ENCODE assay signal across 8 mouse cellular contexts in the genomic region with DNA sequence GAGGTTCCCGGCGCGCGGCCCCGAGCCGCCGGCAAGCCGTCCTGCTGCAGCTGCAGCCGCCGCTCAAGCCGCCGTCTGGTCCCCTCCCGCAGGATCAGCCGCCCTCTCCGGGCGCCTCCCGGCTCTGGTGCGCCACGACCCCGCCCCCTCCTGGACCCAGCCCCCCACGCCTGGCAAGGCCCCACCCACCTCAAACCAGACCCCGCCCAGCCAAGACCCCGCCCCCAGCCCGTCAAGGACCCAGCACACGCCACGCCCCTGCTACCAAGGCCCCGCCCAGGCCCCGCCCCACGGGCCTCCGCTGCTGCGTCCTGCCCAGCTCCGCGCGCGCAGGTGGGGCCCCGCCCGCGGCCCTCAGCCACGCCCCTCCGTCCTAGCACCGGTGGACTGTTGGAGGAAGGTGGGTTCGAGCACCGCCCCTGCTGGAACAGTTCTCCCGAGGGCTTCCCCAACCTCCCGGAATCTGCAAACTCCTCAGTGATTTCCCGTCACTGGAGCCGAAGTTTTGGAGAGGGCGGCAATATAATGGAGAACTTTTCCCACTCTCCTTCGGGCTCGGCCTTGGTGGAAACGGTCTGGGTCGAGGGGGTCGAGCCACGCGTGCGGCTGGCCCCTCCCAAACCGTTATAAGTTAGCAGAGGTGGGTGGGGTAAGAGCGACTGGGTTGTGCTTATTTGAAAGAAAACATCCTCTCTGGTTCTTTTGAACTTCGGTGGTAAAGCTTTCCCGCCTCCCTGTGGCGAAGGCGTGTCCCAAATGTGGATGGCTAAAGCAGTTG. TPM values are rescaled to one million over a fixed set of nuclear protein-coding genes. Genes with fewer than 3 reads are reported as not detected.
A peak's percentile ranks its signal among the peaks of the same experiment; 100 is the strongest.
DNase-seq lines count a peak whose midpoint lies in the region; ATAC-seq and TF ChIP-seq lines count a peak whose summit lies in the region.

A gene (minus strand): TSS at position 158 of the 778 bp plus-strand sequence.

- peaks cover 5% of the 10 kb centered on the region for H3K79me2 ChIP-seq in heart, adult 2 months (replicated peaks; ENCODE audit: control insufficient read depth, insufficient read depth, low read length)

- intact Hi-C loops in heart, adult 2 months (cut with DNase I), result loop anchor here (1.0 to 2.0 kb wide), 2 partner anchors 34 to 46 kb away; no protein-coding TSS in a partner anchor

- TF ChIP-seq EP300 in heart, adult 2 months (IDR thresholded peaks at IDR 0.05; ENCODE audit: insufficient read depth, low read depth, low read length), result no peak

- peak; percentile 1; the same call in 1 of the 2 replicates for TF ChIP-seq CTCF in bone marrow, adult 2 months (IDR thresholded peaks at IDR 0.05; ENCODE audit: control insufficient read depth, insufficient read depth, low read length)
- peak; percentile 76 for TF ChIP-seq CTCF in heart, adult 2 months (IDR thresholded peaks at IDR 0.05)
- peak; percentile 3; the same call in 1 of the 2 replicates for TF ChIP-seq CTCF in spleen, adult 2 months (IDR thresholded peaks at IDR 0.05; ENCODE audit: extremely low read depth, insufficient read depth, insufficient read length, insufficient replicate concordance)

- peak; percentile 94 for ATAC-seq in embryonic facial prominence, embryonic 14.5 days (ENCODE audit: low read depth)
- ATAC-seq in limb, embryonic 14.5 days (ENCODE audit: low FRiP score, low read depth), result peak; percentile 94
- peak; percentile 89 for ATAC-seq in midbrain, embryonic 16.5 days

- TF ChIP-seq POLR2A in bone marrow, adult 2 months (IDR thresholded peaks at IDR 0.05; ENCODE audit: borderline replicate concordance, control insufficient read depth, low read depth, low read length), result peak; percentile 88; the same call in 1 of the 2 replicates
- TF ChIP-seq POLR2A in heart, adult 2 months (IDR thresholded peaks at IDR 0.05; ENCODE audit: insufficient read depth, low read depth, low read length), result peak; percentile 70
- peak; percentile 93 for TF ChIP-seq POLR2A in limb, embryonic 14.5 days (IDR thresholded peaks at IDR 0.05; ENCODE audit: borderline replicate concordance, extremely low read depth, insufficient read depth, insufficient read length)
- peak; percentile 83 for TF ChIP-seq POLR2A in spleen, adult 2 months (IDR thresholded peaks at IDR 0.05; ENCODE audit: low read depth, low read length)

- DNase-seq in B cell, adult 2 months, result peak; percentile 99
- peak; percentile 96 for DNase-seq in embryonic facial prominence, embryonic 14.5 days (ENCODE audit: low spot score)
- peak; percentile 96 to 97 for DNase-seq in heart, adult 2 months
- peak; percentile 95 for DNase-seq in kidney, adult 8-10 months
- DNase-seq in limb, embryonic 14.5 days (ENCODE audit: low spot score), result peak; percentile 97
- peak; percentile 84 to 96 for DNase-seq in spleen, adult 2 months (ENCODE audit: low read depth in 1 of 2, low spot score in 2 of 2)

- peaks cover 4% of the 10 kb centered on the region for H3K4me1 ChIP-seq in bone marrow, adult 2 months (ENCODE audit: control insufficient read depth, insufficient read depth, low read length)
- peaks cover 33% of the 10 kb centered on the region for H3K4me1 ChIP-seq in embryonic facial prominence, embryonic 14.5 days (ENCODE audit: control insufficient read depth, insufficient read depth, low read length)
- H3K4me1 ChIP-seq in heart, adult 2 months (ENCODE audit: control insufficient read depth, insufficient read depth, low read length), result peaks cover 12% of the 10 kb centered on the region
- H3K4me1 ChIP-seq in limb, embryonic 14.5 days (ENCODE audit: control insufficient read depth, insufficient read depth, low read length), result peaks cover 27% of the 10 kb centered on the region
- peaks cover 19% of the 10 kb centered on the region for H3K4me1 ChIP-seq in midbrain, embryonic 16.5 days (ENCODE audit: control insufficient read depth, insufficient read depth, low read length)
- H3K4me1 ChIP-seq in spleen, adult 2 months (ENCODE audit: control insufficient read depth, insufficient read depth, insufficient read length), result peaks cover 16% of the 10 kb centered on the region; the same call in 1 of the 2 replicates

- peak within 1 kb of the TSS; percentile 85 for H3K9ac ChIP-seq in embryonic facial prominence, embryonic 14.5 days (ENCODE audit: low read depth, low read length)
- peak within 1 kb of the TSS; percentile 74 for H3K9ac ChIP-seq in heart, adult 2 months (ENCODE audit: low read depth, low read length)
- H3K9ac ChIP-seq in limb, embryonic 14.5 days (ENCODE audit: low read depth, low read length, severe bottlenecking), result peak within 1 kb of the TSS; percentile 77
- H3K9ac ChIP-seq in midbrain, embryonic 16.5 days (ENCODE audit: low read depth, low read length), result peak within 1 kb of the TSS; percentile 67

- under 1% methylated on average over 51 of the region's 62 CpGs for WGBS in bone marrow, adult 2 months
- WGBS in embryonic facial prominence, embryonic 14.5 days, result 2% methylated on average over 19 of the region's 62 CpGs
- under 1% methylated on average over 53 of the region's 62 CpGs for WGBS in heart, adult 2 months
- 1% methylated on average over 24 of the region's 62 CpGs for WGBS in limb, embryonic 14.5 days
- 1% methylated on average over 53 of the region's 62 CpGs for WGBS in midbrain, embryonic 16.5 days
- under 1% methylated on average over 58 of the region's 62 CpGs for WGBS in spleen, adult 2 months

- H3K4me2 ChIP-seq in embryonic facial prominence, embryonic 14.5 days (ENCODE audit: low read depth, low read length), result peak within 1 kb of the TSS; percentile 77
- H3K4me2 ChIP-seq in limb, embryonic 14.5 days (replicated peaks; ENCODE audit: low read depth, low read length, severe bottlenecking), result peak within 1 kb of the TSS; percentile 83
- H3K4me2 ChIP-seq in midbrain, embryonic 16.5 days (ENCODE audit: low read length), result peak within 1 kb of the TSS; percentile 96

- H3K27me3 ChIP-seq in embryonic facial prominence, embryonic 14.5 days (replicated peaks; ENCODE audit: control insufficient read depth, insufficient read depth, low read length), result no peaks in the 10 kb centered on the region
- no peaks in the 10 kb centered on the region for H3K27me3 ChIP-seq in heart, adult 2 months (ENCODE audit: control insufficient read depth, insufficient read depth, low read length)
- H3K27me3 ChIP-seq in limb, embryonic 14.5 days (ENCODE audit: control insufficient read depth, insufficient read depth, low read length), result no peaks in the 10 kb centered on the region
- H3K27me3 ChIP-seq in midbrain, embryonic 16.5 days (ENCODE audit: control insufficient read depth, insufficient read depth, low read depth, low read length), result peaks cover 10% of the 10 kb centered on the region
- no peaks in the 10 kb centered on the region for H3K27me3 ChIP-seq in spleen, adult 2 months (ENCODE audit: control insufficient read depth, insufficient read depth, low read length)

- peak within 1 kb of the TSS; percentile 86 for H3K4me3 ChIP-seq in bone marrow, adult 2 months (replicated peaks; ENCODE audit: control insufficient read depth, low read depth, low read length)
- H3K4me3 ChIP-seq in embryonic facial prominence, embryonic 14.5 days (ENCODE audit: low read depth, low read length), result peak within 1 kb of the TSS; percentile 86
- peak within 1 kb of the TSS; percentile 98 for H3K4me3 ChIP-seq in heart, adult 2 months
- H3K4me3 ChIP-seq in limb, embryonic 14.5 days (replicated peaks; ENCODE audit: low read length), result peak within 1 kb of the TSS; percentile 89
- H3K4me3 ChIP-seq in midbrain, embryonic 16.5 days (ENCODE audit: low read depth, low read length), result peak within 1 kb of the TSS; percentile 69
- peak within 1 kb of the TSS; percentile 95 for H3K4me3 ChIP-seq in spleen, adult 2 months (ENCODE audit: extremely low read depth, insufficient read depth, insufficient read length)

- H3K36me3 ChIP-seq in embryonic facial prominence, embryonic 14.5 days (ENCODE audit: control insufficient read depth, insufficient read depth, low read length), result no peaks in the 10 kb centered on the region
- peaks cover under 1% of the 10 kb centered on the region; the same call in 1 of the 2 replicates for H3K36me3 ChIP-seq in heart, adult 2 months (ENCODE audit: control insufficient read depth, insufficient read depth, low read length)
- no peaks in the 10 kb centered on the region for H3K36me3 ChIP-seq in limb, embryonic 14.5 days (ENCODE audit: control insufficient read depth, insufficient read depth, low read length)
- no peaks in the 10 kb centered on the region for H3K36me3 ChIP-seq in midbrain, embryonic 16.5 days (ENCODE audit: control insufficient read depth, insufficient read depth, low read length)
- H3K36me3 ChIP-seq in spleen, adult 2 months (ENCODE audit: control insufficient read depth, insufficient read depth, low read length), result no peaks in the 10 kb centered on the region

- H3K9me3 ChIP-seq in embryonic facial prominence, embryonic 14.5 days (ENCODE audit: control insufficient read depth, low read length), result no peaks in the 10 kb centered on the region
- no peaks in the 10 kb centered on the region for H3K9me3 ChIP-seq in limb, embryonic 14.5 days (ENCODE audit: control insufficient read depth, low read length)
- H3K9me3 ChIP-seq in midbrain, embryonic 16.5 days (replicated peaks; ENCODE audit: control insufficient read depth, low read length, poor library complexity, severe bottlenecking), result no peaks in the 10 kb centered on the region

- peak within 1 kb of the TSS; percentile 93 for H3K27ac ChIP-seq in bone marrow, adult 2 months (ENCODE audit: control insufficient read depth, insufficient read depth, low read depth, low read length, poor library complexity)
- peak within 1 kb of the TSS; percentile 89 for H3K27ac ChIP-seq in embryonic facial prominence, embryonic 14.5 days (replicated peaks; ENCODE audit: low read depth, low read length)
- H3K27ac ChIP-seq in heart, adult 2 months, result peak within 1 kb of the TSS; percentile 96
- H3K27ac ChIP-seq in limb, embryonic 14.5 days (replicated peaks; ENCODE audit: low read depth, low read length), result peak within 1 kb of the TSS; percentile 77
- peak within 1 kb of the TSS; percentile 26 for H3K27ac ChIP-seq in midbrain, embryonic 16.5 days (ENCODE audit: low read length)
- peak within 1 kb of the TSS; percentile 83 for H3K27ac ChIP-seq in spleen, adult 2 months (ENCODE audit: insufficient read depth, low read length)

RNA-seq across cellular contexts. Expression of the gene that starts here (rescaled TPM):
- polyA plus RNA-seq in bone marrow, adult 2 months (2011; ENCODE audit: insufficient read depth, insufficient read length, low replicate concordance, missing spikeins), result 18.8 and 41.2 TPM in 2 replicates
- polyA plus RNA-seq in embryonic facial prominence, embryonic 14.5 days (2014; fragmentation: Nextera tagmentation; extraction: Ambion mirVana), result 23.6 and 27.0 TPM in 2 replicates
- total RNA-seq in heart, adult 2 months (2021), result 100 to 1,000 TPM; 134 to 135 TPM
- polyA plus RNA-seq in heart, adult 2 months (2012; rRNA removed), result 69.4 and 121 TPM in 2 replicates
- polyA plus RNA-seq in limb, embryonic 14.5 days (2012; rRNA removed), result 22.3 and 23.2 TPM in 2 replicates
- polyA plus RNA-seq in limb, embryonic 14.5 days (2014; fragmentation: Nextera tagmentation; extraction: Ambion mirVana), result 19.4 and 20.7 TPM in 2 replicates
- polyA plus RNA-seq in midbrain, embryonic 16.5 days (2015; fragmentation: Nextera tagmentation; extraction: Ambion mirVana), result 4.2 and 4.6 TPM in 2 replicates
- 20.4 and 26.2 TPM in 2 replicates for polyA plus RNA-seq in spleen, adult 2 months (2012; rRNA removed)

Comparison
In these comparisons a context has a peak if more than half of its experiments do, and no peak if none do; other contexts are left out.
1. Peak in every context shown above with its lines: DNase-seq, ATAC-seq, H3K4me3 ChIP-seq and H3K27ac ChIP-seq.
2. H3K27ac ChIP-seq: peak in every context shown above with its lines; median percentile 96 in heart, adult 2 months; 93 in bone marrow, adult 2 months; 89 in embryonic facial prominence, embryonic 14.5 days; 83 in spleen, adult 2 months; 77 in limb, embryonic 14.5 days; 26 in midbrain, embryonic 16.5 days.
3. CTCF ChIP-seq: peak in every context shown above with its lines; median percentile 76 in heart, adult 2 months; 3 in spleen, adult 2 months; 1 in bone marrow, adult 2 months.